In the genomic region with DNA sequence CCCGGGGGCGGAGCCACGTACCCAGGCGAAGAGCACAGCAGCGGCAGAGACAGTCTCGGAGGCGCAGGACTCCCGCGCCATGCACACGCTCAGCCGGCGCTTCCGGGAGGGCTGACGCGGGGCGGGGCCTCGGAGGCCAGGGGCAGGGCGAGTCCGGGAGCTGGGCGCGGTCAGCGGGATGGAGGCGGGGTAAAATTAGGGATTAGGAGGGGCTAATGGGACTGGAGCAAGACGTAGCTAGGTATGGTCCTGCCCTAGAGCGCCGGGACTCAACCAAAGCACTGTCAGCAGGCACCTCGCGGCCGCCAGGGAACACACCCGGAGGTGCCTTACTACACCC, we compare ENCODE assay signal across 8 mouse cellular contexts. TPM values are rescaled to one million over a fixed set of nuclear protein-coding genes. Genes with fewer than 3 reads are reported as not detected.
A peak's percentile ranks its signal among the peaks of the same experiment; 100 is the strongest.
DNase-seq lines count a peak whose midpoint lies in the region; ATAC-seq lines count a peak whose summit lies in the region.

A gene (minus strand): TSS at position 116 of the 340 bp plus-strand sequence.

- peaks cover 11% of the 10 kb centered on the region; the same call in 1 of the 2 replicates for H3K4me1 ChIP-seq in embryonic facial prominence, embryonic 12.5 days
- peaks cover 10% of the 10 kb centered on the region for H3K4me1 ChIP-seq in limb, embryonic 13.5 days
- peaks cover 20% of the 10 kb centered on the region for H3K4me1 ChIP-seq in midbrain, embryonic 16.5 days (ENCODE audit: control insufficient read depth, insufficient read depth, low read length)

- H3K9ac ChIP-seq in embryonic facial prominence, embryonic 12.5 days: peak within 1 kb of the TSS; percentile 66
- H3K9ac ChIP-seq in limb, embryonic 13.5 days: peak within 1 kb of the TSS; percentile 79
- H3K9ac ChIP-seq in midbrain, embryonic 16.5 days (ENCODE audit: low read depth, low read length): peak within 1 kb of the TSS; percentile 83

- H3K27ac ChIP-seq in embryonic facial prominence, embryonic 12.5 days: peak within 1 kb of the TSS; percentile 14; the same call in 1 of the 2 replicates
- H3K27ac ChIP-seq in limb, embryonic 13.5 days: no peak within 1 kb of the TSS
- peak within 1 kb of the TSS; percentile 89 for H3K27ac ChIP-seq in midbrain, embryonic 16.5 days (ENCODE audit: low read length)

- no peaks in the 10 kb centered on the region for H3K9me3 ChIP-seq in embryonic facial prominence, embryonic 12.5 days
- no peaks in the 10 kb centered on the region for H3K9me3 ChIP-seq in limb, embryonic 13.5 days
- H3K9me3 ChIP-seq in midbrain, embryonic 16.5 days (replicated peaks; ENCODE audit: control insufficient read depth, low read length, poor library complexity, severe bottlenecking): no peaks in the 10 kb centered on the region

- DNase-seq in 416B (ENCODE audit: low read depth): peak; percentile 89
- peak; percentile 93 for DNase-seq in adrenal gland, postnatal 25 days
- peak; percentile 99 for DNase-seq in heart, adult 11 months
- peak; percentile 92 for DNase-seq in kidney, adult 18-20 months
- DNase-seq in spleen, postnatal 10 days (ENCODE audit: low spot score in 2 of 2): peak; percentile 65 to 84

- peaks cover 8% of the 10 kb centered on the region; the same call in 1 of the 2 replicates for H3K27me3 ChIP-seq in embryonic facial prominence, embryonic 12.5 days
- peaks cover 10% of the 10 kb centered on the region for H3K27me3 ChIP-seq in limb, embryonic 13.5 days
- no peaks in the 10 kb centered on the region for H3K27me3 ChIP-seq in midbrain, embryonic 16.5 days (ENCODE audit: control insufficient read depth, insufficient read depth, low read depth, low read length)

- peak; percentile 92 for ATAC-seq in embryonic facial prominence, embryonic 12.5 days (ENCODE audit: insufficient number of reproducible peaks, insufficient read depth, low FRiP score, low TSS enrichment)
- ATAC-seq in limb, embryonic 13.5 days (ENCODE audit: low FRiP score, low read depth): peak; percentile 95
- peak; percentile 97 for ATAC-seq in midbrain, embryonic 16.5 days

- peak within 1 kb of the TSS; percentile 86 for H3K4me2 ChIP-seq in embryonic facial prominence, embryonic 12.5 days (replicated peaks)
- H3K4me2 ChIP-seq in limb, embryonic 13.5 days (replicated peaks): peak within 1 kb of the TSS; percentile 88
- H3K4me2 ChIP-seq in midbrain, embryonic 16.5 days (ENCODE audit: low read length): peak within 1 kb of the TSS; percentile 88

- H3K4me3 ChIP-seq in embryonic facial prominence, embryonic 12.5 days: peak within 1 kb of the TSS; percentile 64
- peak within 1 kb of the TSS; percentile 69 for H3K4me3 ChIP-seq in limb, embryonic 13.5 days
- H3K4me3 ChIP-seq in midbrain, embryonic 16.5 days (ENCODE audit: low read depth, low read length): peak within 1 kb of the TSS; percentile 78

- WGBS in embryonic facial prominence, embryonic 12.5 days: under 1% methylated on average over 30 of the region's 30 CpGs
- WGBS in limb, embryonic 13.5 days: under 1% methylated on average over 30 of the region's 30 CpGs
- WGBS in midbrain, embryonic 16.5 days: under 1% methylated on average over 30 of the region's 30 CpGs

- H3K36me3 ChIP-seq in embryonic facial prominence, embryonic 12.5 days: no peaks in the 10 kb centered on the region
- H3K36me3 ChIP-seq in limb, embryonic 13.5 days: no peaks in the 10 kb centered on the region
- no peaks in the 10 kb centered on the region for H3K36me3 ChIP-seq in midbrain, embryonic 16.5 days (ENCODE audit: control insufficient read depth, insufficient read depth, low read length)

RNA-seq across cellular contexts. Expression of the gene that starts here (rescaled TPM):
- total RNA-seq in adrenal gland, postnatal 25 days (2021): 19.8 and 29.4 TPM in 2 replicates
- 13.5 and 14.1 TPM in 2 replicates for polyA plus RNA-seq in embryonic facial prominence, embryonic 12.5 days (2016; fragmentation: Nextera tagmentation; extraction: Ambion mirVana)
- 13.2 and 14.7 TPM in 2 replicates for polyA plus RNA-seq in limb, embryonic 13.5 days (2015; fragmentation: Nextera tagmentation; extraction: Ambion mirVana)
- 43.7 and 45.8 TPM in 2 replicates for polyA plus RNA-seq in midbrain, embryonic 16.5 days (2015; fragmentation: Nextera tagmentation; extraction: Ambion mirVana)
